Mouse (Mus musculus) embryonic facial prominence, embryonic 14.5 days (tissue): ENCODE data around the gene Egfr. TPM values are rescaled to one million over a fixed set of nuclear protein-coding genes. Genes with fewer than 3 reads are reported as not detected.

ENCODE experiments used
- ATAC-seq: fragments of 200-750 bp; cut with Nextera tagmentation; 2 replicates; pipeline ENCODE4 v1.8.0; 2017; ENCODE audit warnings: low read depth, moderate number of reproducible peaks, moderate TSS enrichment
- DNase-seq: peaks from one replicate; pipeline ENCODE4 v3.0.0-alpha.2; 2015; ENCODE audit warnings: low spot score
- H3K27ac ChIP-seq: fragments of 300-500 bp; sonication (generic); replicated peaks from 2 replicates; pipeline ENCODE4 v1.5.1; 2014; ENCODE audit warnings: low read depth, mild to moderate bottlenecking, low read length, moderate library complexity
- H3K27me3 ChIP-seq: fragments of 300-500 bp; sonication (generic); replicated peaks from 2 replicates; pipeline ENCODE4 v1.6.1; 2014; ENCODE audit warnings: low read length; ENCODE audit not compliant: control insufficient read depth, insufficient read depth
- H3K36me3 ChIP-seq: fragments of 300-500 bp; sonication (generic); 2 replicates; pipeline ENCODE4 v1.6.1; 2014; ENCODE audit warnings: low read length, mixed read lengths; ENCODE audit not compliant: control insufficient read depth, insufficient read depth
- H3K4me1 ChIP-seq: fragments of 300-500 bp; sonication (generic); 2 replicates; pipeline ENCODE4 v1.6.1; 2014; ENCODE audit warnings: antibody characterized with exemption, low read length; ENCODE audit not compliant: control insufficient read depth, insufficient read depth
- H3K4me2 ChIP-seq: fragments of 300-500 bp; sonication (generic); 2 replicates; pipeline ENCODE4 v1.6.1; 2014; ENCODE audit warnings: low read depth, mild to moderate bottlenecking, low read length, moderate library complexity, mixed read lengths
- H3K4me3 ChIP-seq: fragments of 300-500 bp; sonication (generic); 2 replicates; pipeline ENCODE4 v1.5.1; 2014; ENCODE audit warnings: low read depth, mild to moderate bottlenecking, low read length
- H3K9ac ChIP-seq: fragments of 300-500 bp; sonication (generic); 2 replicates; pipeline ENCODE4 v1.6.1; 2014; ENCODE audit warnings: low read depth, mild to moderate bottlenecking, low read length, moderate library complexity, mixed read lengths
- H3K9me3 ChIP-seq: fragments of 300-500 bp; sonication (generic); 2 replicates; pipeline ENCODE4 v1.6.1; 2016; ENCODE audit warnings: low read length; ENCODE audit not compliant: control insufficient read depth
- WGBS: fragments of 180-500 bp; shearing (Covaris S2); extraction: QIAGEN DNeasy Blood & Tissue Kit; methylation state at CpG from one replicate; pipeline ENCODE4 v1.1.7; 2014; 5-methylcytosine and 5-hydroxymethylcytosine counted together
- polyA plus RNA-seq: library from polyadenylated mRNA; unstranded; fragments of >200 nt; fragmentation: Nextera tagmentation; extraction: Ambion mirVana; gene quantifications from 2 replicates; pipeline ENCODE4 v1.2.1, GENCODE M21; 2014

The Egfr gene
- polyA plus RNA-seq, 1 experiment from 2014 or later = 25.4 TPM

GRCm38 (mm10) chr11:16769276-16769675 is 17.3 kb downstream of the Egfr start:
- H3K27ac ChIP-seq = no peak overlapping the region
- H3K9me3 ChIP-seq = no peaks in the 10 kb centered on the region
- no peaks in the 10 kb centered on the region for H3K27me3 ChIP-seq
- no peak overlapping the region for H3K9ac ChIP-seq
- peaks cover 24% of the 10 kb centered on the region for H3K4me1 ChIP-seq
- WGBS = 78% methylated on average over 4 of the region's 4 CpGs
- DNase-seq = peak; percentile 62
- no peaks in the 10 kb centered on the region for H3K36me3 ChIP-seq
- no peak overlapping the region for H3K4me2 ChIP-seq
- H3K4me3 ChIP-seq = no peak overlapping the region
- ATAC-seq = peak; percentile 86

GRCm38 (mm10) chr11:16769709-16770303 is 17.8 kb downstream of the Egfr start:
- H3K27ac ChIP-seq = peak overlapping the region; percentile 52; the same call in 1 of the 2 replicates
- 47% methylated on average over 3 of the region's 3 CpGs for WGBS
- DNase-seq = peak; percentile 68

GRCm38 (mm10) chr11:16770966-16771365 is 19.0 kb downstream of the Egfr start:
- no peak overlapping the region for H3K27ac ChIP-seq
- H3K4me3 ChIP-seq = no peak overlapping the region
- no peak overlapping the region for H3K4me2 ChIP-seq
- H3K9ac ChIP-seq = no peak overlapping the region
- ATAC-seq (no peak), DNase-seq (no peak)
- WGBS = 78% methylated on average over 4 of the region's 4 CpGs
- H3K27me3 ChIP-seq = no peaks in the 10 kb centered on the region
- peaks cover 20% of the 10 kb centered on the region for H3K4me1 ChIP-seq
- no peaks in the 10 kb centered on the region for H3K9me3 ChIP-seq
- H3K36me3 ChIP-seq = no peaks in the 10 kb centered on the region

More at GRCm38 (mm10) chr11:16769709-16770303, 17.8 kb downstream of the Egfr start:
- H3K9me3 ChIP-seq = no peaks in the 10 kb centered on the region
- H3K4me2 ChIP-seq = no peak overlapping the region
- peak; percentile 86 for ATAC-seq
- H3K9ac ChIP-seq = no peak overlapping the region
- H3K4me3 ChIP-seq = no peak overlapping the region
- H3K36me3 ChIP-seq = no peaks in the 10 kb centered on the region
- H3K4me1 ChIP-seq = peaks cover 24% of the 10 kb centered on the region
- H3K27me3 ChIP-seq = no peaks in the 10 kb centered on the region

GRCm38 (mm10) chr11:16772717-16773116 is 20.7 kb downstream of the Egfr start:
- Histone ChIP-seq H3K27ac (no peak overlapping the region), H3K4me3 (no peak overlapping the region), H3K9me3 (no peaks in the 10 kb centered on the region), H3K9ac (no peak overlapping the region), H3K27me3 (no peaks in the 10 kb centered on the region), H3K36me3 (no peaks in the 10 kb centered on the region), H3K4me1 (peaks cover 18% of the 10 kb centered on the region), H3K4me2 (no peak overlapping the region)
- 43% methylated on average over 4 of the region's 4 CpGs for WGBS
- DNase-seq = no peak
- no peak for ATAC-seq

GRCm38 (mm10) chr11:16776967-16777366 is 25.0 kb downstream of the Egfr start:
- H3K27ac ChIP-seq = no peak overlapping the region
- H3K36me3 ChIP-seq = no peaks in the 10 kb centered on the region

GRCm38 (mm10) chr11:16781604-16782003 is 29.6 kb downstream of the Egfr start:
- no peak for DNase-seq
- Histone ChIP-seq H3K4me3 (no peak overlapping the region), H3K36me3 (no peaks in the 10 kb centered on the region), H3K27me3 (no peaks in the 10 kb centered on the region), H3K9ac (no peak overlapping the region), H3K27ac (no peak overlapping the region), H3K4me2 (no peak overlapping the region), H3K4me1 (peaks cover 26% of the 10 kb centered on the region), H3K9me3 (no peaks in the 10 kb centered on the region)
- peak; percentile 62; the same call in 1 of the 2 replicates for ATAC-seq
- WGBS = 68% methylated on average over 2 of the region's 2 CpGs

More at GRCm38 (mm10) chr11:16776967-16777366, 25.0 kb downstream of the Egfr start:
- H3K4me1 ChIP-seq = peaks cover 13% of the 10 kb centered on the region
- 27% methylated on average over 2 of the region's 2 CpGs for WGBS
- no peak overlapping the region for H3K4me2 ChIP-seq
- peak; percentile 72 for ATAC-seq
- no peaks in the 10 kb centered on the region for H3K27me3 ChIP-seq
- H3K9ac ChIP-seq = no peak overlapping the region
- DNase-seq = peak; percentile 68
- no peaks in the 10 kb centered on the region for H3K9me3 ChIP-seq
- no peak overlapping the region for H3K4me3 ChIP-seq

GRCm38 (mm10) chr11:16783926-16784659 is 32.1 kb downstream of the Egfr start:
- H3K36me3 ChIP-seq = no peaks in the 10 kb centered on the region
- H3K9ac ChIP-seq = no peak overlapping the region
- no peaks in the 10 kb centered on the region for H3K9me3 ChIP-seq
- H3K4me3 ChIP-seq = no peak overlapping the region
- H3K4me1 ChIP-seq = peaks cover 22% of the 10 kb centered on the region
- no peak for DNase-seq
- H3K27ac ChIP-seq = peak overlapping the region; percentile 28; the same call in 1 of the 2 replicates
- H3K4me2 ChIP-seq = no peak overlapping the region
- H3K27me3 ChIP-seq = no peaks in the 10 kb centered on the region
- ATAC-seq = no peak
- WGBS = 76% methylated on average over 8 of the region's 8 CpGs

GRCm38 (mm10) chr11:16792638-16793585 is 40.9 kb downstream of the Egfr start:
- H3K4me2 ChIP-seq = no peak overlapping the region
- H3K27ac ChIP-seq = no peak overlapping the region; the same call in 1 of the 2 replicates
- H3K4me3 ChIP-seq = no peak overlapping the region
- DNase-seq (peak; percentile 56), ATAC-seq (peak; percentile 81)
- no peaks in the 10 kb centered on the region for H3K27me3 ChIP-seq
- H3K4me1 ChIP-seq = peaks cover 12% of the 10 kb centered on the region
- H3K9me3 ChIP-seq = no peaks in the 10 kb centered on the region
- WGBS = 24% methylated on average over 5 of the region's 5 CpGs
- no peak overlapping the region; the same call in 1 of the 2 replicates for H3K9ac ChIP-seq
- H3K36me3 ChIP-seq = no peaks in the 10 kb centered on the region
